Mouse (Mus musculus): Measurements from ENCODE around the gene Alkbh6.
A peak's percentile ranks its signal among the peaks of the same experiment; 100 is the strongest.

The Alkbh6 gene

DNA sequence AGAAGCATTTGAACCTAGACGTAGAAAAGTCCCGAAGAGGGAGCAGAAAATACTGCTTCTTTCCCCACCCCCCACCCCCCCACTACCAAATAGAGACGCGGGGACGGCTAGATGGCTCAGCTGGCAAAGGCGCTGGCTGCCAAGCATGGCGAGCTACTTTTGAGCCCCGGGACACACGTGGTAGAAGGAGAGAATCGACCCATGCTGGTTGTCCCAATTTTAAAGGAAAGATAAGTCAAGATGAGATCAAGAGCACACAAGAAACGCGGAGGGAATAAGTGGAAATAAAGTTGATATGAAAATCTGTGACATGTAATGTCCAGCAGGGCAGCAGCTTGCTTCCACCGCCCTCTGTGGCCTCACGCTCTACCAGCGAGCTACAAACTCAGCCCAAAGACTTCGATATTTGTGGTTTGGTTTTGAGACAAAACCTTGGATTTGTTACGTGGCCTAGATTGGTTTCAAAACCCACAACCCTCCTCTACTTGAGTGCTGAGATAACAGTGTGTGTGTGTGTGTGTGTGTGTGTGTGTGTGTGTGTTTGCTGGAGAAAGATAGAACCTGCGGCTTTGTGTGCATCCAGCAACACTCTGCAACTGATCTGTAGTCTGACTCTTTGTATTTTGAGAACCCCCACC, 24.2 kb downstream of the Alkbh6 start:
- DNase-seq: no peak

DNA sequence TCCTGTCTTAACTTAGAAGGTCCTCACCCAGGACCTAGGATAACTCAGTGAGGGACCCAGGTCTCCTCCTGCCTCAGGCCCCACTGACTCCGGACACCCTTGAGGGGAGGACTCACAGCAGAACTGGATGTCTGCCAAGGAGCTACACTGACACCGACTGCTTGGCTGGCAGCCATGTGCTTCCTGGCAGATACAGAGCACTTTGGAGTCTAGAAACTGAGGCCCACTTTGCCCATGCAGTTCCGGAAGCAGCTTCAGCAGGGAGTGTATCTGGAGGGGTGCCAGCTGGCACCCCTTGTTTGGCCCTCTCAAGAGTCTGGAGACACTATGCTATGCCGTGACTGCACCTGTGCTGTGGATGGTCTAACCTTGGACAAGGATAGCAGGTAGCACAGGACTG, 24.9 kb downstream of the Alkbh6 start:
- DNase-seq: peak; percentile 93 to 94

DNA sequence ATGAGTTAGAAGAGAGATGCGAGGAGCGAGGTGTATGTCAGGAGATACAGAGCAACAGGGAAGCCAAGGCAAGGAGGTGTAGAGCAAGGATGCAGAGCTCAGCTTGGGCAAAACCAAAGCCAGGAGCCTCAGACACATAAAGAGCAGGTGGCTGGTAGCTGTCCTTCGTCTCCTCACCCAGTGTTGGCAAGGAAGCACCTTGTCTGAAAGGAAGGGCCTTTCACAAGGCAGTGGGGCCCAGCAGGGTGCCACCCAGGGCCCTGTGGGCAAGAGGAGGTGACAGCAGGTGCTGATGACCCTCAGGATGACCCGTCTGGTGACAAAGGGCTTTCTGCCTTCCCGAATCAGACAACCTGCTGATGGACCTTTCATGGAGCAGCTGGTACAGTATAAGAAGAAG, 26.0 kb downstream of the Alkbh6 start:
- no peak for DNase-seq

DNA sequence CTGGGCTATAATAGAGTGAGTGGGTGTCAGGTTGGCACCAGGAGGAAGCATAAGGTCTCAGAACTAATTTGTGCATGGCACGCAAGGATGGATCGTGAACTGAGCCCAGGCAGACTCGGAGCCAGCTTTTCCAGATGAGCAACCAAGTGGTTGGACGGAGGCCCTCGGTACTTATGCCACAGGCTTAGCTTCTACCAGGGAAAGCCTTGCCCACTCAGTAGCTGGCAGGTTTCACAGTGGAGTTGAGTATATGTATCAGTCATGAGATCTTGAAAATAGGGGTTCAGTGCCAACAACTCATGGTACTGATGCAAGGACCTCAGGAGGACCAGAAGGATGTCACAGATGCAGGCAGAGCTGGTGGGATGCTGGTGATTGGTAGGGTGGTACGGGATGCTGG, 27.2 kb downstream of the Alkbh6 start:
- DNase-seq: no peak

DNA sequence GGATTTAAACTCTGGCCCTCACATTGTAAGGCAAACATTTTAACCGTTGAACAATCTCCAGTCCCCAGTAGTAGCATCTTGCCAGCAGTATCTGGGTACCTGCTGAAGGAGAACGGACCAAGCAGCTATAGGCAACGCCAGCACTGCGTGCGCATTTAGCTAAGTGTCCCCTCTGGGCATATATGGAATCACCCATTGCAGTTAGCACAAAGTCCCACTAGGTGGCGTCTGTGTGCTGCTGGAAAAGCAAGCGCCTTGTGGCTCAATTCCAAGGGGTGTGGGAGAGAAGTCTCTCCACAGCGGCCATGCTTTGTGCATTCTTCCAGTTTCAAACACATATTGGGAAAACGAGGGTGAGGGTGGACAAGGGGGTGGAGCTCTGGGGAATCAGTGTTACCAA, 27.9 kb downstream of the Alkbh6 start:
- DNase-seq: peak; percentile 87 to 93

DNA sequence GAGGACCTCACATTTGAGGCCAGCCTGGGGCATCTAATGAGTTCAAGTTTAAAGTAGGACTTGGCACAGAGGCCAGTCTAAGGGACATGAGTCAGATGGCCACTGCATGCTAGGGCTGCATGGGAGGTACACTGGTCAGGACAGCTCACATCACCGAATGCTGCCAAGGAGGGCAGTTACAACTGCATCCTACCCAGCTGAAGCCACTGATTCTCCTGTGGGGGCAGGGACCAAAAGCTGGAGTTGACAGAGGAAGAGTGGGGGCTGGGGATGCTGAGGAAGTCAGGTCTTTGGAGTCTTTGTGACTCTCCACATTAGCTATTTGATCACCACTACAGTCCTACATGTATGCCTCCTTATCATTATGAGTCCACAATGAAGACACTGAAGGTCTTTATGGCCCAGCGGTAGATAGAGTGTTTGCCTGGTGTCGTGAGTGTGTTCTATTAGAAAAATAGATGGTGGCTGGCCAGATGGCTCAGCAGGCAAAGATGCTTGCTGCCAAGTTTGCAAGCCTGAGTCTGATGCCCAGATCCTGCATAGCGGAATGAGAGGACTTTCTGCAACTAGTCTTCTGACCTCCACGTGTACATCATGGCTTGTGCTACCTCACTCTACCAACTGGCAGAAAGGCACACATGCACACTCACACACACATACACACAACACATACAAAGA, 31.1 kb downstream of the Alkbh6 start:
- DNase-seq: no peak

DNA sequence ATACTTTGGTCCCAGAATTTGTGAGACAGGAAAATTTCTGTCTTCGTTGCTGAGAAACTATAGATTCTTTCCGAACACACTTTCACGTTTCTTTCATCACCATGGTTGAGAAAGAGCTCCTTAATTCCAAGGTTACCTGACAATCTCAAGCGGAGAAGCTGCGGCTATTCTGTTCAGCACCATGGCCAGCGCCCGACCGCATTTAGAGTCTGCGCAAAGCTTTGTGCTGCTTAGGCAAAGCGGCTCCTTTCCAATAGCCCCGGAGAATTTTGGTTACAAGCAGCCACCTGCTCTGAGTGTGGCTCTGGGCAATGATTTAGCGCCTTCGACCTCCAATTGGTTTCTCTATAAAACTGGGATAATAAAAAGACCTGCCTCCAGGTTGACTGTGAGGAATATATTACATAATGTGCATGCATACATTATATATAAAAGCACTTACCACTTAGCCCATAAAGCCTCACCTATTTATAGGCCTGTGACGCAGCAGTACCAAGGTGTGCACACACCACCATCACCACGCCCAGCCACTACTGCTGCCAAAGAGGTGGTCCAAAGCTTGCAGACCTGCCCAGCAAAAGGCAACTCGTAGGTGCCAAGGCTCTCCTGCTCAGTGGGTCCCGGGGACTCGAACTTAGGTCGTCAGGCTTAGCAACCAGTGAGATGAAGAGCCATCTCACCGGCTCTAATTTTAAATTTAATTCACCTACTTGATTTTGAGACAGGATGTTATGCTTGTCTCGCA, 38.3 kb downstream of the Alkbh6 start:
- peak; percentile 79 to 87 for DNase-seq

DNA sequence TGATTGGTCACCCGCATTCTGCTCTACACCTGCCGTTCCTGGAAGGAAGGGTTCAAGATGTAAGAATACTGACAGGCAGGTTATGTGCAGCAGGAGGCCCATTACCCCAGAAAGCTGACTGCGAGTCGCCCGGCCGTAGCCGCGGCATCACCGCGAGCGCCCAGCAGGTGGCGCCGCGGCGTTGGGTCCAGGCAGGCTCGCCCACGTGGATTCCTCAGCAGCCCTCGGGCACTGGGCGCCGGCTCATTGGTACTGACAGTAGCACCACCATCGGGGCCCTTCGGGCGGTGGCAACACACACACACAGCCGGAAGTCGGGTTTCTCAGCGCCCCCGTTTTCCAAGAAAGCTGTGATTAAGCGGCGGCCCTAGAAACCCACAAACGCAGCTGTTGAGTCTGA, 39.3 kb downstream of the Alkbh6 start:
- peak; percentile 68 to 75 for DNase-seq

DNA sequence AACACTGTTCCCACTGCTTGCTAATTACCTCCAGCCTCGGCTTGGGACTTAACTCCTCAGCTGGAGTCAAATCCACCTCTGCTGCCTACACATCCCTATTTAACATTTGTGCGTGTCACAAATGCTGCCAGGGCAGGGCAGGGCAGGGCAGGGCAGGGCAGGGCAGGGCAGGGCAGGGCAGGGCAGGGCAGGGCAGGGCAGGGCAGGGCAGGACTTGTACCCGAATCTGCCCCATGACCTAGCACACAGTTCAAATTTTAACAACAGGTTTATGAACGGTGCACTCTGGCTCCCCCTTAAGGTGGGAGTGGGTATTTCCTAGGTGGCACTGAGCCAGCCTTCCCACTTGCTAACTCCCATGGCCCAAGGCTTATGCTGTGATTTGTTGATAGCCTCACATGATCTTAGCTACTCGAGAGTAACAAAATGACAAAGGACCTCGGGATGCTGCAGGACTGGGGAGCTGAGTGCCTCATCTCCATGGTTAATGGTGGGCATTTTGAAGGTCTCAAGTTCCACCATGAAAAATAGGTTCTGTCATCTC, 44.8 kb downstream of the Alkbh6 start:
- peak; percentile 80 to 83 for DNase-seq

DNA sequence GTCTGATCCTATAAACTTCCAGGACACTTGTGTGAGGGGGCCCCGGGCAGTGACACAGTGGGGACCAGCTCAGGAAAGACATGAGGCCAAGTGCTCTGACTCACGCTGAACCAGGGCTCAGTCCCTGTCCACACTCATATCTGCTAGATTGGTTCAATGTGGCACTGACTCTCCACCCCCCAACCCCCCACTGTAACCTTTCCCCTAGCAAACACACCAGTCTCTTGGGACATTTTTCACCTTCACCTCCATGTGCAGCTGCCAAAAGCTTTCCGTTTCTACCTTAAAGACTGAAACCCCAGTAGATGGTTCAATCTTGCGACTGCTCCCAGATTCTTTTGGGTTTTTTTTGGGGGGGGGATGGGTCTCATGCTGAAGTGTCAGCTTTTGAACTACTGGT, 45.5 kb downstream of the Alkbh6 start:
- DNase-seq: no peak

DNA sequence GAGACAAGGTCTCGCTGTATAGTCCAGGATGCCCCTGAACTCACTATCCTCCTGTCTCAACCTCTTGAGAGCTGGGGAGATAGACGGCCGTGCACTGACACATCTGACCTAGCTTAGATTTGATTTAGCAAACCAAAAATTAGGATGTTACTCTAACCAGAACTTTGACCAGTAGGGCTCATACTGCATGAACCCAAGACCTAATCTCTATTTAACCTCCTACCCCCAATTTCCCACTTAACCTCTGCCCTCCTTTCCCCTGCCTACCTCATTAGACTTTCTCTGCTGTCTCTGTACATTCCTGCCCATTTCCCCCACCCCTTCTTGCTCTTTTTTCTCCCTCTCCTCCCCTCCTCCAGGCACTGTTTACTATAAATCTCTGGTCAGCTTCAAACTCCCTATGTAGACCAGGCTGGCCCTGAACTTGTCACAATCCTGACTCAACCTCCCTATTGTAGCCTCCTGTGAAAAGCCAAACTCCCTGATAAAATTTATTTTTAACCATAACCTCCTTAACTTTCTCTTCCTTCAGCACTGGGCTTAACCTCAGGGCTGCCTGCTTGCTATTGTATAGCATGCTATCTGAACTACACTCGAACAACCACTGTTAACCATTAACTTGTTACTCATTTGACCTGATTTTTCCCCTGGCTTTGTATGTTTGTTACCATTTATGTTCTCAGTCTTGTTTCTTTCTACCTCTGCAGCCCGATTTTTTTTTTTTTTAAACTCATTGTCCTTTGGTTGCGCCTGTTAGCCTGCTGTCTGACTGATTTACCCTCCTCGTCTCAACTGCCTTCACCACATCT, 50.1 kb downstream of the Alkbh6 start:
- no peak for DNase-seq

DNA sequence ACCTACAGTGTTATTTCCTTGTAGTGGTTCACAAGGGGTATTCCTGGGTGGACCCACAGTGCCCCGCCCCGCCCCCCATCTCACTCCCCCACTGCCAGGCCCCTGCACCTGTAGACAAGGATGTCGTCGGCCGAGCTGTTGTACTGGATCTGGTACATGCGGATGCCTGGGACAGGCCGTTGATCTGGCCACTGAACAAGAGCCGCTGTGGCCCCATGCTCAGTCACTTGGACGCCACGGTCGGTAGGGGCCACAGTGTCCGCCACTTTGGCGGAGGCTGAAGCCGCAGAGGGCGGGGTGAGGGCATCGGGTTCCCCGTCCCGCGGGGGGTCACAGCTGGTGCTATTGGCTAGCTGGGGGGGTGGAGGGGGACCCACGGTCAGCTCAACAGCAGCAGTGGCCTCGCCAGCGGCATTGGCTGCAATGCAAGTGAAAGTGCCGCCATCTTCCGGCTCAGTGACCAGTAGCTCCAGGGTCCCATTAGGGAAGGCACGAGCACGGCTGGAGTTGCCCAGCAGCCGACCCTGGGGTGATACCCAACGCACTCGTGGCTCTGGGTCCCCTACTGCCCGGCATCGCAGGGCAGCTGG, 50.9 kb downstream of the Alkbh6 start:
- peak; percentile 36 to 71 for DNase-seq

DNA sequence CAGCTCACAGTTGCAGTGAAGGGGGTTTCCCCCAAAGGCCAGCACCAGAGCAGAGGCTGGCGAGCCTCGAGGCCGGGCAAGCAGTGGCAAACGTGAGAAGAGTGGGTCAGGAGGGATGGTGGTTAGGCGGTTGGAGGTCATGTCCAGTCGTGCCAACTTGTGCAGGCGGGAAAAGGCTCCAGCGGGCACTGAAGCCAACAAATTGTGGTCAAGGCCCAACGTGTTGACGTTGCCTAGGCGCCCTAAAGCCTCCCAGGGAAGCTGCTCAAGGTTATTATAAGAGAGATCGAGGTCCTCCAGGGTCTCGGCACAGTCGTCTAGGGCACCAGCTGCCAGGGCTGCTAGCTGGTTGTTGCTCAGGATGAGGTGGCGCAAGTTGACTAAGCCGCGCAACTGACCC, 51.5 kb downstream of the Alkbh6 start:
- peak in 1 of 2 experiments; percentile 40 for DNase-seq

DNA sequence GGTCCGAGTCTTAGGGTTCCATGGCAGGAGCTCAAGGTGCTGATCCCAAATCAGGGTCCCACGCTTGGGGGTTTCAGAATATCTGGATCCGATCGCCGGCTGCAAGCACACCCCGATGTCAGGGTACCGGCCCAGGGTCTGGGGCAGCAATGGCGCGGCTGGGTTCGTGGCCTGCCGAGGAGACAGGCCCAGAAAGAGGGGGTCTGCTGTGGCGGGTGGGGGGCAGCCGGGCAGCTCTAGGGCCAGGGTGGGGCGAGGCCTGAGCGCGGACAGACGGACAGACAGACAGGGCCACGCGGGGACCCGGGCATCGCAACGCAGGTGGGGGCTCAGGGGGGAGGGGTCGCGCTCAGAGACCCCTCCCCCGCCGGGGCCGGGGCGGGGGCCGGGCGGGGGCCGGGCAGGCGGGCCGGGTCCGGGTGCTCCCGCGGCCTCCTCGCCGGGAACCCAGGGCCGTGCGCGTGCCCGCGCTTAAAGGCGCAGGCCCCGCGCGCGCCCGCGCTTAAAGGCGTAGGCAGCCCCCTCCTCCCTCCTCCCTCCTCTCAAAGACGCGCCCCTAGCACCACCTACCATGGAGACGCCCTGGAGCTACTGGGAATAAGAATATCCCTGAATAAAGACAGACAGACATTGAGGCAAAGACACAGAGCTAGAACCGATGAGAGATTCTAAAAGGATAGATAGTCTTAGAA, 54.3 kb downstream of the Alkbh6 start, which contains the start of gene Lrfn3:
TSS of gene Lrfn3 (minus strand) at position 121 of the 692 bp plus-strand sequence.
- DNase-seq: peak; percentile 70 to 77

DNA sequence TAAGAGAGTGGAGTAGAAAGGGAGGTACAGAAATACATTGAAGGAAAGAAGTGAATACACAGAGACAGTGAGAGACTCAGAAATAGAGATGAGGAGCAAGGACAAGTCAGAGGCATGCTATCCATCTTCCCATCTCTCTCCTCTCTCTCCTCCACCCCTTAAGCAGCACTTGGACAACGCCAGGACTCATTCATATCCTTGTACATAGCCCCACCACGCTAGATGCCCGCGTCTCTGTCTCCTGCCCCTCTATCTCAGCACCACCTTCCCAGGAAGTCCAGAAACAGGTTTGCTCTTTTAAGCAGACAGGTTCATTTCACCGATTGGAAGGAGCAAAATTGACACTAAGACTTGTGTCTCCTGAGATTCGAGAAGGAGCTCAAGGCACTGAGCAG, 54.8 kb downstream of the Alkbh6 start:
- DNase-seq: peak in 1 of 2 experiments; percentile 28

Data from kidney, postnatal 25 days (tissue).